Mouse (Mus musculus) leukemia stem cell, adult 10-12 weeks (primary cell): ENCODE data around the gene Btbd35f8. TPM values are rescaled to one million over a fixed set of nuclear protein-coding genes. Genes with fewer than 3 reads are reported as not detected.

Experiments used
- polyA plus RNA-seq: library from polyadenylated mRNA; stranded (reverse); fragments of >175 nt; gene quantifications from 2 replicates; pipeline ENCODE4 v1.2.3, GENCODE M21; 2012; ENCODE audit warnings: low replicate concordance

Btbd35f8 gene
- not detected in 2 replicates for polyA plus RNA-seq

DNA sequence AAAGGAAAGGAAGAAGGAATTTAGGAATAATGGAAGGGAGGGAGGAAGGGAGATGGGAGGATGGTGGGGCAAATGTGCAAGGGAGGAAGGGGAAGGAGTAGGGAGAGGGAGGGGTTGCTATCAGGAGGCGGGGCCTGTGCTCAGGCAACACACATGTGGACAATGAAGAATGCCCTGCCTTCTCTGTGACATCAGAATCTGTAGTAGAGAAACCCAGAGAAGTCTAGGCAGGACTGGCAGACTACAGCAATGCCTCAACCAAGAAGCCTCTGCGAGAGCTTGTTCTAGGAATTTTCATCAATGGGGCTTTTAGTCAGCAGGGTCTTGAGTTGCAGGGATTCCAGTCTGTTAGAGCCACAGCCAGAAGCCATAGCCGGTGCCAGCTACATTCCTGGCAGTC lies at the start of gene Btbd35f8:
TSS of gene Btbd35f8 (plus strand) at position 301 of the 400 bp plus-strand sequence.

Other genes with a start within 250 kb of the Btbd35f8 start
- gene Spin2g, start 211.8 kb upstream of the Btbd35f8 start, polyA plus RNA-seq = not detected in 2 replicates